Mouse (Mus musculus) spleen, adult 2 months (tissue): Measurements from ENCODE around the gene Bsph1.

ENCODE experiments used
- CTCF ChIP-seq: fragments of 200-500 bp; IDR thresholded peaks from 2 replicates; pipeline ENCODE4 v1.5.1; 2011; ENCODE audit warnings: mild to moderate bottlenecking, inconsistent platforms; ENCODE audit not compliant: insufficient read depth, insufficient read length, insufficient replicate concordance; ENCODE audit errors: extremely low read depth
- POLR2A ChIP-seq: fragments of 200-500 bp; IDR thresholded peaks from 2 replicates; pipeline ENCODE4 v1.6.1; 2011; ENCODE audit warnings: low read depth, low read length, inconsistent platforms

GRCm38 (mm10) chr7:13511539-13511938, 60.9 kb downstream of the Bsph1 start:
- TF ChIP-seq POLR2A, result no peak
- TF ChIP-seq CTCF, result no peak
